8 mouse cellular contexts compared by ENCODE assay signal in genomic region chr5:30868981-30869380, GRCm38 (mm10). TPM values are rescaled to one million over a fixed set of nuclear protein-coding genes. Genes with fewer than 3 reads are reported as not detected.
DNase-seq lines count a peak whose midpoint lies in the region; ATAC-seq and TF ChIP-seq lines count a peak whose summit lies in the region.

No protein-coding gene starts in this region.

- peak overlapping the region; percentile 95 for H3K4me3 ChIP-seq in erythroblast, embryonic 14.5 days (replicated peaks)
- peak overlapping the region; percentile 91; the same call in 1 of the 2 replicates for H3K4me3 ChIP-seq in bone marrow macrophage, adult 2 months (ENCODE audit: insufficient read depth, low read length)
- H3K4me3 ChIP-seq in heart, embryonic 16.5 days (ENCODE audit: low read length) = peak overlapping the region; percentile 88
- peak overlapping the region; percentile 95 for H3K4me3 ChIP-seq in liver, embryonic 12.5 days
- H3K4me3 ChIP-seq in stomach, embryonic 15.5 days (replicated peaks) = peak overlapping the region; percentile 86

- no peak for ATAC-seq in erythroblast, adult 5-6 weeks (replicated peaks; ENCODE audit: low FRiP score, poor library complexity, severe bottlenecking)
- ATAC-seq in heart, embryonic 16.5 days (replicated peaks; ENCODE audit: extremely low read depth, insufficient read depth, low FRiP score) = no peak
- no peak for ATAC-seq in liver, embryonic 12.5 days
- ATAC-seq in stomach, embryonic 15.5 days (ENCODE audit: insufficient read depth, low FRiP score, low read depth) = no peak

- peaks cover 9% of the 10 kb centered on the region; the same call in 1 of the 2 replicates for H3K27me3 ChIP-seq in erythroblast, embryonic 14.5 days (ENCODE audit: control insufficient read depth)
- no peaks in the 10 kb centered on the region for H3K27me3 ChIP-seq in heart, embryonic 16.5 days (ENCODE audit: control insufficient read depth, insufficient read depth, low read length)
- 0 out of 2 replicates have a peak, but pooled peaks cover 7% of the 10 kb centered on the region for H3K27me3 ChIP-seq in liver, embryonic 12.5 days (replicated peaks)
- no peaks in the 10 kb centered on the region for H3K27me3 ChIP-seq in stomach, embryonic 15.5 days (replicated peaks)

- H3K27ac ChIP-seq in bone marrow macrophage, adult 2 months (ENCODE audit: insufficient read depth, low read depth, low read length) = no peak overlapping the region
- H3K27ac ChIP-seq in heart, embryonic 16.5 days (ENCODE audit: low read length) = peak overlapping the region; percentile 25; the same call in 1 of the 2 replicates
- H3K27ac ChIP-seq in liver, embryonic 12.5 days = 0 out of 2 replicates have a peak overlapping the region, but pooled peaks have one; percentile 76
- H3K27ac ChIP-seq in stomach, embryonic 15.5 days = peak overlapping the region; percentile 12; the same call in 1 of the 2 replicates

- H3K9me3 ChIP-seq in erythroblast, embryonic 14.5 days (ENCODE audit: control insufficient read depth, low read length) = no peaks in the 10 kb centered on the region
- H3K9me3 ChIP-seq in heart, embryonic 16.5 days (replicated peaks; ENCODE audit: control insufficient read depth, low read length) = no peaks in the 10 kb centered on the region
- H3K9me3 ChIP-seq in liver, embryonic 12.5 days (replicated peaks) = no peaks in the 10 kb centered on the region
- H3K9me3 ChIP-seq in stomach, embryonic 15.5 days = no peaks in the 10 kb centered on the region

- H3K9ac ChIP-seq in heart, embryonic 16.5 days (ENCODE audit: low read length) = peak overlapping the region; percentile 64
- H3K9ac ChIP-seq in liver, embryonic 12.5 days = peak overlapping the region; percentile 93
- no peak overlapping the region for H3K9ac ChIP-seq in stomach, embryonic 15.5 days

- TF ChIP-seq CTCF in bone marrow macrophage, adult 2 months (IDR thresholded peaks at IDR 0.05; ENCODE audit: low read depth, low read length) = no peak

- TF ChIP-seq POLR2A in bone marrow macrophage, adult 2 months (IDR thresholded peaks at IDR 0.05; ENCODE audit: borderline replicate concordance, low read depth, low read length) = no peak

- 21% methylated on average over 9 of the region's 9 CpGs for WGBS in heart, embryonic 16.5 days
- 19% methylated on average over 9 of the region's 9 CpGs for WGBS in liver, embryonic 12.5 days (ENCODE audit: insufficient replicate concordance)
- 21% methylated on average over 9 of the region's 9 CpGs for WGBS in stomach, embryonic 15.5 days

- H3K4me1 ChIP-seq in erythroblast, embryonic 14.5 days (ENCODE audit: control insufficient read depth) = peaks cover 24% of the 10 kb centered on the region
- peaks cover 42% of the 10 kb centered on the region for H3K4me1 ChIP-seq in bone marrow macrophage, adult 2 months (ENCODE audit: control insufficient read depth, insufficient read depth, low read length)
- H3K4me1 ChIP-seq in heart, embryonic 16.5 days (ENCODE audit: control insufficient read depth, insufficient read depth, low read length) = peaks cover 14% of the 10 kb centered on the region
- H3K4me1 ChIP-seq in liver, embryonic 12.5 days = peaks cover 24% of the 10 kb centered on the region
- peaks cover 25% of the 10 kb centered on the region for H3K4me1 ChIP-seq in stomach, embryonic 15.5 days

- H3K36me3 ChIP-seq in erythroblast, embryonic 14.5 days (ENCODE audit: control insufficient read depth) = peaks cover 33% of the 10 kb centered on the region
- H3K36me3 ChIP-seq in heart, embryonic 16.5 days (ENCODE audit: control insufficient read depth, insufficient read depth) = peaks cover 25% of the 10 kb centered on the region
- H3K36me3 ChIP-seq in liver, embryonic 12.5 days = peaks cover 35% of the 10 kb centered on the region
- peaks cover 30% of the 10 kb centered on the region for H3K36me3 ChIP-seq in stomach, embryonic 15.5 days

- DNase-seq in layer of hippocampus, adult 8-10 months (ENCODE audit: low spot score in 2 of 2) = no peak
- no peak for DNase-seq in cerebellum, postnatal 4 days (ENCODE audit: low spot score in 2 of 2)

- peak overlapping the region; percentile 66 for H3K4me2 ChIP-seq in heart, embryonic 16.5 days (ENCODE audit: low read depth, low read length)
- H3K4me2 ChIP-seq in liver, embryonic 12.5 days = peak overlapping the region; percentile 89
- peak overlapping the region; percentile 52 for H3K4me2 ChIP-seq in stomach, embryonic 15.5 days

RNA-seq across cellular contexts. Expression of gene Tmem214, which starts 1.2 kb away (rescaled TPM):
- polyA plus RNA-seq in erythroblast, embryonic 14.5 days (2012) = 0.90 and 1.2 TPM in 2 replicates
- total RNA-seq in erythroblast, adult 5-6 weeks (2015; ENCODE audit: low replicate concordance) = 6.5 and 9.6 TPM in 2 replicates
- total RNA-seq in erythroblast, adult 5-6 weeks (2017; ENCODE audit: low replicate concordance) = 4.7 and 7.0 TPM in 2 replicates
- polyA plus RNA-seq in bone marrow macrophage, adult 2 months (2012; ENCODE audit: insufficient read depth, insufficient read length, missing spikeins) = 43.0 and 57.9 TPM in 2 replicates
- polyA plus RNA-seq in heart, embryonic 16.5 days (2015; fragmentation: Nextera tagmentation; extraction: Ambion mirVana) = 58.8 and 61.7 TPM in 2 replicates
- 55.5 and 56.2 TPM in 2 replicates for polyA plus RNA-seq in liver, embryonic 12.5 days (2016; fragmentation: Nextera tagmentation; extraction: Ambion mirVana)
- polyA plus RNA-seq in stomach, embryonic 15.5 days (2015; fragmentation: Nextera tagmentation; extraction: Ambion mirVana) = 86.3 and 94.0 TPM in 2 replicates
- total RNA-seq in layer of hippocampus, adult 8-10 months (2022) = 10 to 100 TPM; 54.0 to 81.0 (median 67.7) TPM

RNA-seq across cellular contexts. Expression of gene Agbl5, which starts 19.5 kb away (rescaled TPM):
- 2.4 and 2.7 TPM in 2 replicates for polyA plus RNA-seq in erythroblast, embryonic 14.5 days (2012)
- 4.8 TPM in 1 of 2 replicates, not detected in the other for total RNA-seq in erythroblast, adult 5-6 weeks (2015; ENCODE audit: low replicate concordance)
- total RNA-seq in erythroblast, adult 5-6 weeks (2017; ENCODE audit: low replicate concordance) = 1.9 and 2.0 TPM in 2 replicates
- polyA plus RNA-seq in bone marrow macrophage, adult 2 months (2012; ENCODE audit: insufficient read depth, insufficient read length, missing spikeins) = 5.8 and 6.5 TPM in 2 replicates
- polyA plus RNA-seq in heart, embryonic 16.5 days (2015; fragmentation: Nextera tagmentation; extraction: Ambion mirVana) = 10.8 and 11.8 TPM in 2 replicates
- polyA plus RNA-seq in liver, embryonic 12.5 days (2016; fragmentation: Nextera tagmentation; extraction: Ambion mirVana) = 7.0 and 7.2 TPM in 2 replicates
- polyA plus RNA-seq in stomach, embryonic 15.5 days (2015; fragmentation: Nextera tagmentation; extraction: Ambion mirVana) = 15.9 and 23.1 TPM in 2 replicates
- 10 to 100 TPM; 14.4 to 19.3 (median 16.2) TPM for total RNA-seq in layer of hippocampus, adult 8-10 months (2022)

RNA-seq across cellular contexts. Expression of gene Ost4, which starts 38.6 kb away (rescaled TPM):
- polyA plus RNA-seq in erythroblast, embryonic 14.5 days (2012) = 27.7 and 30.6 TPM in 2 replicates
- 167 and 176 TPM in 2 replicates for total RNA-seq in erythroblast, adult 5-6 weeks (2015; ENCODE audit: low replicate concordance)
- total RNA-seq in erythroblast, adult 5-6 weeks (2017; ENCODE audit: low replicate concordance) = 63.0 and 140 TPM in 2 replicates
- 317 and 358 TPM in 2 replicates for polyA plus RNA-seq in bone marrow macrophage, adult 2 months (2012; ENCODE audit: insufficient read depth, insufficient read length, missing spikeins)
- polyA plus RNA-seq in heart, embryonic 16.5 days (2015; fragmentation: Nextera tagmentation; extraction: Ambion mirVana) = 349 and 355 TPM in 2 replicates
- 374 and 383 TPM in 2 replicates for polyA plus RNA-seq in liver, embryonic 12.5 days (2016; fragmentation: Nextera tagmentation; extraction: Ambion mirVana)
- 443 and 450 TPM in 2 replicates for polyA plus RNA-seq in stomach, embryonic 15.5 days (2015; fragmentation: Nextera tagmentation; extraction: Ambion mirVana)
- 100 to 1,000 TPM in 1 of 4 experiments, 10 to 100 TPM in 3; 78.4 to 104 (median 90.6) TPM for total RNA-seq in layer of hippocampus, adult 8-10 months (2022)

RNA-seq across cellular contexts. Expression of gene Emilin1, which starts 44.2 kb away (rescaled TPM):
- 0.50 and 0.81 TPM in 2 replicates for polyA plus RNA-seq in erythroblast, embryonic 14.5 days (2012)
- 16.9 and 28.8 TPM in 2 replicates for total RNA-seq in erythroblast, adult 5-6 weeks (2015; ENCODE audit: low replicate concordance)
- 6.5 and 8.1 TPM in 2 replicates for total RNA-seq in erythroblast, adult 5-6 weeks (2017; ENCODE audit: low replicate concordance)
- 29.1 and 37.2 TPM in 2 replicates for polyA plus RNA-seq in bone marrow macrophage, adult 2 months (2012; ENCODE audit: insufficient read depth, insufficient read length, missing spikeins)
- 145 and 157 TPM in 2 replicates for polyA plus RNA-seq in heart, embryonic 16.5 days (2015; fragmentation: Nextera tagmentation; extraction: Ambion mirVana)
- polyA plus RNA-seq in liver, embryonic 12.5 days (2016; fragmentation: Nextera tagmentation; extraction: Ambion mirVana) = 70.0 and 73.6 TPM in 2 replicates
- polyA plus RNA-seq in stomach, embryonic 15.5 days (2015; fragmentation: Nextera tagmentation; extraction: Ambion mirVana) = 252 and 255 TPM in 2 replicates
- total RNA-seq in layer of hippocampus, adult 8-10 months (2022) = 1 to 10 TPM; 2.1 to 3.1 (median 2.6) TPM

RNA-seq across cellular contexts. Expression of gene Khk, which starts 52.2 kb away (rescaled TPM):
- polyA plus RNA-seq in erythroblast, embryonic 14.5 days (2012) = 1.8 and 2.6 TPM in 2 replicates
- total RNA-seq in erythroblast, adult 5-6 weeks (2015; ENCODE audit: low replicate concordance) = 8.1 and 14.4 TPM in 2 replicates
- total RNA-seq in erythroblast, adult 5-6 weeks (2017; ENCODE audit: low replicate concordance) = 9.2 and 12.4 TPM in 2 replicates
- polyA plus RNA-seq in bone marrow macrophage, adult 2 months (2012; ENCODE audit: insufficient read depth, insufficient read length, missing spikeins) = 29.8 and 38.9 TPM in 2 replicates
- 12.9 and 15.0 TPM in 2 replicates for polyA plus RNA-seq in heart, embryonic 16.5 days (2015; fragmentation: Nextera tagmentation; extraction: Ambion mirVana)
- polyA plus RNA-seq in liver, embryonic 12.5 days (2016; fragmentation: Nextera tagmentation; extraction: Ambion mirVana) = 33.6 and 36.3 TPM in 2 replicates
- polyA plus RNA-seq in stomach, embryonic 15.5 days (2015; fragmentation: Nextera tagmentation; extraction: Ambion mirVana) = 21.0 and 25.5 TPM in 2 replicates
- 10 to 100 TPM; 13.2 to 23.8 (median 16.8) TPM for total RNA-seq in layer of hippocampus, adult 8-10 months (2022)

Comparison
In these comparisons a context has a peak if more than half of its experiments do, and no peak if none do; other contexts are left out.
1. RNA of gene Tmem214, which starts 1.2 kb away (polyA plus RNA-seq): 86.3 to 94.0 TPM in stomach, embryonic 15.5 days, 58.8 to 61.7 TPM in heart, embryonic 16.5 days, 43.0 to 57.9 TPM in bone marrow macrophage, adult 2 months and 55.5 to 56.2 TPM in liver, embryonic 12.5 days; 0.90 to 1.2 TPM in erythroblast, embryonic 14.5 days; every median in the first group is over 10 times any median in the second.
2. RNA of gene Ost4, which starts 38.6 kb away (polyA plus RNA-seq): 443 to 450 TPM in stomach, embryonic 15.5 days, 374 to 383 TPM in liver, embryonic 12.5 days, 349 to 355 TPM in heart, embryonic 16.5 days and 317 to 358 TPM in bone marrow macrophage, adult 2 months; 27.7 to 30.6 TPM in erythroblast, embryonic 14.5 days; every median in the first group is over 10 times any median in the second.
3. Peak in every context shown above with its lines, with median percentiles within 50 percentile points of each other: H3K4me3 ChIP-seq and H3K4me2 ChIP-seq.